Mouse (Mus musculus) kidney, postnatal 36 days (tissue): ENCODE results near the gene Gys1.
"Not testable (repeated sequence)": the region's sequence is repeated elsewhere in the genome, so short reads cannot be mapped to it uniquely, and the experiment has no call there.

Source experiments
- DNase-seq, 2 experiments: peaks; one replicate each; pipeline ENCODE4 v3.0.0; 2021 to 2022; ENCODE audit warnings: mixed read lengths in 2 of 2

The Gys1 gene

DNA sequence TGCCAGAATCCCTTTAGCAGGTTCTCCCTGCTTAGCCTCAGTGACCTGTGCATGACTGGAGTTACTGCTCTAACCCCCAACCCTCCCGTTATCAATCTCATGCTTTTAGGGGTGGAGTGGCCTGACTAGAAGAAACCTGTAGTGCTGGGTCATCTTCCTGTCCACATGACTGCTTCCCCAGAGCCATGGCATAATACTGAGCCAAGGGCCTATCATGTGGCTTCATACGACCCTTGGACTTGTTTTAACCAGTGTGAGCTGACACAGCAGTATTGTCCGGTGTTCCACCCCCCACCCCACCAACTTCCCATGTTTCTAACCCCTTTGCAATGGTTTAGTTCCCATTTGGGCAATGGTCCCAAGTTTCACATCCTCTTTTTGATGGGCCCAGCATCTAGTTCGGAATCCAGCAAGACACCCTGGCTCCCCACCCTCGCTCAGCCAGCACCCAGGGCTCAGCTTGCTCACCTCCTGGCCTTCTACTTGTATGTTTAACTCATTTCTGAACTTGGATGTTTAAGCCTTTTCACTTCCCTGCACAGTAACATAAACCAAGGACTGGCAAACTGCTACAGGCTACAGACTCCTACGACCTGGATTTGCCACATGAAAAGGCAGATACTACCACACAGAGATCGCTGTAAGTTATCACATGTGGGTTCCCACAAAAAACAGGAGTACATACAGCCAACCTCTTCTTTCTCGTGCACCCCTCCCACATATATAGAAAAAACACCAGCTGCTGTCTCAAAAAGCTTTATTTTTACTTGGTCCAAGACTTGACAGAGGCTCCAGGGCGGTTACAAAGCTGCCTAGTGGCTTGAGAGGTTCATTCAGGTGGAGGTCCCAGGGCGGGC is 22.8 kb downstream of the Gys1 start:
- peak; percentile 73 to 87 for DNase-seq

GRCm38 (mm10) chr7:45458748-45459563 is 24.3 kb downstream of the Gys1 start:
- peak; percentile 77 to 89 for DNase-seq

- DNase-seq, result peak; percentile 96 to 99
Measured at GRCm38 (mm10) chr7:45459564-45460140, 25.0 kb downstream of the Gys1 start, which contains the start of gene Ftl1. Gene Ftl1 (minus strand): TSS chr7:45459884.

GRCm38 (mm10) chr7:45460377-45460776 is 25.7 kb downstream of the Gys1 start:
- peak; percentile 78 to 81 for DNase-seq

DNA sequence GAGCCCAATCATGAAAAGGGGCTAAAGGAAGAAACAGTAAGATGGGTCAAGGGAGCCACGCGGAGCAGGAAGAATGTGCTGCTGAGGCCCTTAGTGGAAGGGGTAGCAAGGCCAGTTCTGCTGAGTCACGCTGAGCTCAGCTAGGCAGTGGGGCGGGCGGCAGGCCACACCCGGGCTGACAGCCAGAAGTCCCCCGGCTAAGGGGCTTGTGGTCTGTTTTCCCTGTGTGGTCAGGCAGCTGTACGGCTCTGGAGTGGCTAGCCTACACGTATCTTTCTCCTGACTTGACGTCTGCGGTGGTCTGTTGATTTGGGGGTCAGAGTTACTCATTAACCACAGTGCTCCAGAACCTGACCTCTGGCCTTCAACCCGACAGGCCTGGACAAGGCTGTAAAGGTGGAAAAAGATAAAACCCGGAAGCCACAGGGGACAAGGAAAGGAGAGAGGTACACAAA is 26.2 kb downstream of the Gys1 start:
- DNase-seq, result peak; percentile 72 to 83

- DNase-seq, result no peak
Measured at GRCm38 (mm10) chr7:45461326-45461725, 26.7 kb downstream of the Gys1 start.

DNA sequence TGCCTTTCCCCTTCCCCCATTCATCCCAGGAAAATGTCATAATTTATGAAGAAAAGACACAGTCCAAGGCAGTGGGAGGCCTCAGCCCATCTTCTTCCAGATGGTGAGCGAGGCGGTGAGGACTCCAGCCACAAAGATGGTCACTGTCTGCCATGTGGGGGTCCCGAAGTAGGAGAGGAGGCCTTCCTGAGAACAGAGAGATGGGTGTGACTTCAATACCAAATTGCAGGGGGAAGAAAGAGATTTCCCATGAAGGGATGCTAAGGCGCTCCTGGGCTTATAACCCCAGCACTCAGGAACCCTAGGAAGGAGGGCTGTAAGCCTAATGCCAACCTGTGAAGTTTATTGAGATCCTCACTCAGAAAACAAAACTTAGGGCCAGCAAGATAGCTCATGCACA is 27.1 kb downstream of the Gys1 start:
- no peak for DNase-seq

- no peak for DNase-seq
Measured at GRCm38 (mm10) chr7:45462325-45462724, 27.7 kb downstream of the Gys1 start.

DNA sequence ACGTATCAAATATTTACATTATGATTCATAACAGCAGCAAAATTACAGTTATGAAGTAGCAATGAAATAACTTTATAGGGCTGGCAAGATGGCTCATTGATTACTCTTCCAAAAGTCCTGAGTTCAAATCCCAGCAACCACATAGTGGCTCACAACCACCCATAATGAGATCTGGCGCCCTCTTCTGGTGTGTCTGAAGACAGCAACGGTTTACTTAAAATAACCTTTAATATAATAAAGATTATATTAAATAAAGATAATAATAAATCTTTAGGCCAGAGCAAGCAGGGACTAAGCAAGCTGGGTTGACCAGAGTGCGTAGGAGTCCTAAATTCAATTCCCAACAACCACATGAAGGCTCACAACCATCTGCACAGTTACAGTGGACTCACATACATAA is 28.2 kb downstream of the Gys1 start:
- not testable (repeated sequence) for DNase-seq

- DNase-seq, result peak in 1 of 2 experiments; percentile 45
Measured at GRCm38 (mm10) chr7:45463987-45464778, 29.5 kb downstream of the Gys1 start.

GRCm38 (mm10) chr7:45465112-45465511 is 30.5 kb downstream of the Gys1 start:
- no peak for DNase-seq

DNA sequence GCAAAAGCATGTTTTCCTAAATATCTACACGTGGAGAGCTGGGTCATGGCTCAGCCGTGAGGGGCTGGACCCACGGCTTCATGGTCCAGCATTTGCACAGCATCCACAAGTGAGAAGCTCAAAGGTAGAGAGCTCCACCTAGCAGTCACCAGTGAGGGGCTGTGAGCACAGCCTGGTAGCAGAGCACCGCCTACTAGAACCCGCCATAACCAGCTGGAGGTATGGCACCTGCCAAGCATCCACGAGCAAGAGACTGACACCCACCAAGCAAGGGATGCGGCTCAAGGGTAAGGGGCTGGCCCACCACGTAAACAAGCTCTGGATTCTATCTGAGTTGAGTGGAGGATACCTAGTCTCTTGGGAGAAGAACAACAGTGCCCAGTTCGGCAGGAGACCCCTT is 30.9 kb downstream of the Gys1 start:
- peak; percentile 57 to 58 for DNase-seq

DNA sequence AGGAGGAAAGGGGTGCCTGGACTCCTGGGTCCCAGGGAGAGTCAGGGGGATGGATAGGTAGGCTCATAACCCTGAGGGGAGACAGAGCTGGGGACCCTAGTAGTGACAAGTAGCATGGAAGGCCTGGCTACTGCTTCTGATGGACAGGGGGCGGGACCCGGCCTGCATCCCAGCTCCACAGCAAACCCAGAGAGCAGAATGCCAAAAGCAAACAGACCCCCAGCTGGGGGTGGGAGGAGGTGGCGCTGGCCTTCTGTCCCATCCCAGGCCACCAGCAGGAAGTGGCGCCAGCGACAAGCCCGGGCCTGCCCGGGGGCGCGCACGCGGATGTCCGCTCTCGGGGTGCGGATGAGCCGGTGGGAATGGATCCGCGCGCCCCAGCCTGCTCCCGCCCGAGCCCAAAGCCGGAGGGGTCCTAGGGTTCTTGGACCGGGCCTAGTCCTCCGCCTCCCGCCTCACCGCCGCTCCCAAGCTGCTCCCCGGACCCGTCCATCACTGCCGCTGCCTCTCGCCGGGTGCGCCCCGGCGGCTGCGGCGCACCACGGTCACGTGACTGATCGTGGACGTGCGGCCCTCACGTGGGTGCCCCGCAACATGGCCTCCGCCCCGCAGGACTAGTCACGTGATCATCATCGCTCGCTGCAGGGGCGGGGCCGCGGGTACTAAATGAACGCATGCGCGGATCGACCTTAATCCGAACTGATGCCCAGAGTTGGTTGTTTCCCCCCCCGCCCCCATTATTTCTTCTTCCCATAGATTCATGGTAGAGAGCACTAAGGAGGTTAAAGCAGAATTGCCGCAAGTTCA is 31.8 kb downstream of the Gys1 start, which contains the start of gene Bax:
Gene Bax, minus strand, starts transcription at position 616 of the 807 bp plus-strand sequence.
- DNase-seq, result peak; percentile 96 to 99

DNA sequence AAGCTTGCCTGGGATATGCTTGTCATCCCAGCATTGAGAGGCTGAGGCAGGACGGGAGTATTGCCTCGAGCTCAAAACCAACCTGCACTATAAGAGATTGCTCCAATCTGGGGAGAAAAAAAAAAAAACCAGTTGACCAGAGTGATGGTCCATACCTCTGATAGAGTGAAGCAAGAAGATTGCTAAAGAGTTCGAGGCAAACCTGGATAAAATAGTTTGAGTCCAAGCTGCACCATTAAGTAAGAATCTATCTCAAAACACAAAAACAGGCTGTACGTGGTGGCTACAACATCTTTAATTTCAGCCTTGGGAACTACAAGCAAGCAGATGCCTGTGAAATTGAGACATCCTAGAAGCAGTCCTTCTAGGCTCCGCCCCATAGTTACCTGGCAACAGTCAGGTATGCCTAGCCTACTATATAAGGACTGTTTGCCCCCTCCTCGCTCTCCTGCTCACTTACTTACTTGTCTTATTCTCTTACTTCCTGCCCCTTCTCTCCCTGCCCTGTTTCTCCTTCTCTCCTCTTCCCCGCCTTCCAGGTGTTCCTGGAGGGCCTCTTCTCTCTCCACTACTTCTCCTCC is 32.5 kb downstream of the Gys1 start:
- no peak for DNase-seq

GRCm38 (mm10) chr7:45470869-45471268 is 36.2 kb downstream of the Gys1 start:
- peak; percentile 81 to 93 for DNase-seq

GRCm38 (mm10) chr7:45475291-45475969 is 40.8 kb downstream of the Gys1 start:
- DNase-seq, result peak; percentile 67 to 75

GRCm38 (mm10) chr7:45476453-45476852 is 41.8 kb downstream of the Gys1 start:
- no peak for DNase-seq

DNA sequence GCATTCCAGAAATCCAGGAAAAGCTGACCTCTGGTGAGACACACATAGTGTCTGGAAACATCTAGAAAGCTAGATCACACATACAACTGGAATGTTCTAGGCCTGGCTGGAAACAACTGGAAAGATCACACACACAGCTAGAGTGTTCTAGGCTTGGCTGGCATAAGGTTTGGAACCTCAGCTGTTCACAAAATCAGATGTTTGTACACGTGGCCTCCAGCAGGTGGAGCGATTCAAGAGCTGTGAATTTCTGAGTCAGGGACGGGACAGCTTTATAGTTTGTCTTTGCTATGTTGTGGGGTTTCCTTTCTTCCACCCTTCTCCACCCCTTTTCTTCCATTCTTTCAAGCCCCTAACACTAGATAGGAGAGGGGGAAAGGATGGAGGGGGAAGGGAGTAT is 42.4 kb downstream of the Gys1 start:
- DNase-seq, result peak; percentile 73 to 84

DNA sequence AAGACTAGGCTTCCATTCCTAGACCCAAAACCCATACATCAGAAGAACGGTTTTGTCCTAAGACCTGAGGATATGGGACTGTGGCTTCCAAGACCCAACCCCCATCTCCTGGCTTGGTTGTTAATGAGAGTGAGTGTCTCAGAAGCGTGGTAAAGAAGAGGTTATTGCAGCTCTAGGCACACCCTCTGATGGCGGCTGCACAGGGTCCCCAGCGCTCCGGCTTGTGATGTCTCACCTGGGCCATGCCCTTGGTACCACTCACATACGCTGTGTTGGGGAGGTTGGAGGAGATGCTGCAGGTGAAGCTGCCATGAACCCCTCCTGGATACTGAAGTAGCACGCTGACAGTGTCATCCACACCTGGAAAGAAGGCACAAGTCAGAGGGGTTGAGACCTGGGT is 44.1 kb downstream of the Gys1 start:
- no peak for DNase-seq

GRCm38 (mm10) chr7:45480310-45480709 is 45.7 kb downstream of the Gys1 start:
- not testable (repeated sequence) for DNase-seq
